Comparison of ENCODE assay signal across 9 mouse cellular contexts in genomic region chr13:104962716-104963411, GRCm38 (mm10).
A peak's percentile ranks its signal among the peaks of the same experiment; 100 is the strongest.
DNase-seq lines count a peak whose midpoint lies in the region; ATAC-seq and TF ChIP-seq lines count a peak whose summit lies in the region.
"Had no signal": no experiment of that assay in that cellular context is flagged by ENCODE, and none has a peak within 500 bp of the region (broad histone marks: within the 10 kb centered on the region; RNA-seq: fewer than 3 reads in every experiment).

No protein-coding gene starts in this region.

- peak; percentile 48; the same call in 1 of the 2 replicates for ATAC-seq in forebrain, embryonic 11.5 days (replicated peaks; ENCODE audit: low FRiP score)
- ATAC-seq in liver, postnatal 0 days: no peak

- no peak overlapping the region for H3K27ac ChIP-seq in forebrain, embryonic 11.5 days (ENCODE audit: low read depth, low read length)
- no peak overlapping the region for H3K27ac ChIP-seq in forebrain, embryonic 10.5 days
- H3K27ac ChIP-seq in liver, postnatal 0 days (ENCODE audit: low read depth): no peak overlapping the region
- H3K27ac ChIP-seq: liver, embryonic 13.5 days had no signal

- H3K27me3 ChIP-seq in forebrain, embryonic 11.5 days (ENCODE audit: control insufficient read depth, insufficient read depth, low read length): no peaks in the 10 kb centered on the region
- H3K27me3 ChIP-seq in forebrain, embryonic 10.5 days (ENCODE audit: poor library complexity, severe bottlenecking): 0 out of 2 replicates have a peak, but pooled peaks cover 4% of the 10 kb centered on the region
- H3K27me3 ChIP-seq in liver, postnatal 0 days (ENCODE audit: insufficient read depth, low read length): no peaks in the 10 kb centered on the region
- H3K27me3 ChIP-seq: liver, embryonic 13.5 days had no signal

- TF ChIP-seq CTCF in liver, postnatal 0 days (IDR thresholded peaks at IDR 0.05; ENCODE audit: low read depth): no peak

- 63% methylated on average over 11 of the region's 11 CpGs for WGBS in forebrain, embryonic 11.5 days
- 58% methylated on average over 11 of the region's 11 CpGs for WGBS in forebrain, embryonic 10.5 days
- 75% methylated on average over 11 of the region's 11 CpGs for WGBS in liver, postnatal 0 days (ENCODE audit: insufficient replicate concordance)

- H3K4me3 ChIP-seq in forebrain, embryonic 11.5 days (ENCODE audit: low read depth, low read length): no peak overlapping the region
- H3K4me3 ChIP-seq in forebrain, embryonic 10.5 days: no peak overlapping the region
- H3K4me3 ChIP-seq in liver, postnatal 0 days (ENCODE audit: low read depth, low read length): no peak overlapping the region
- H3K4me3 ChIP-seq: liver, embryonic 13.5 days had no signal

- no peaks in the 10 kb centered on the region for H3K36me3 ChIP-seq in forebrain, embryonic 11.5 days (ENCODE audit: control insufficient read depth, insufficient read depth, low read length)
- H3K36me3 ChIP-seq in forebrain, embryonic 10.5 days (replicated peaks): no peaks in the 10 kb centered on the region
- H3K36me3 ChIP-seq in liver, postnatal 0 days (replicated peaks; ENCODE audit: insufficient read depth, low read length): no peaks in the 10 kb centered on the region
- H3K36me3 ChIP-seq: liver, embryonic 13.5 days had no signal

- no peaks in the 10 kb centered on the region for H3K4me1 ChIP-seq in forebrain, embryonic 11.5 days (replicated peaks; ENCODE audit: control insufficient read depth, insufficient read depth, low read length)
- peaks cover 9% of the 10 kb centered on the region for H3K4me1 ChIP-seq in forebrain, embryonic 10.5 days
- H3K4me1 ChIP-seq in liver, postnatal 0 days (ENCODE audit: insufficient read depth): no peaks in the 10 kb centered on the region
- H3K4me1 ChIP-seq: liver, embryonic 13.5 days had no signal

- DNase-seq in forebrain, embryonic 11.5 days (ENCODE audit: low spot score): no peak
- no peak for DNase-seq in forebrain, embryonic 10.5 days (ENCODE audit: extremely low spot score, low spot score)
- peak; percentile 88 for DNase-seq in right cerebral cortex, adult 18-20 months
- DNase-seq in right cerebral cortex, postnatal 4 days: no peak
- DNase-seq in left cerebral cortex, adult 9 months (ENCODE audit: low spot score in 2 of 2): peak; percentile 74 to 78
- no peak for DNase-seq in yolk sac, embryonic 10.5 days (ENCODE audit: low spot score)
- DNase-seq in liver, postnatal 0 days: no peak
- DNase-seq in kidney, postnatal 10 days: no peak
- DNase-seq: liver, embryonic 13.5 days had no signal

- H3K4me2 ChIP-seq in forebrain, embryonic 11.5 days (ENCODE audit: low read depth, low read length, severe bottlenecking): no peak overlapping the region
- H3K4me2 ChIP-seq in liver, postnatal 0 days (ENCODE audit: low read depth, low read length): no peak overlapping the region
- H3K4me2 ChIP-seq: liver, embryonic 13.5 days had no signal

- TF ChIP-seq EP300 in liver, postnatal 0 days (IDR thresholded peaks at IDR 0.05; ENCODE audit: low read depth): no peak

- H3K9ac ChIP-seq in forebrain, embryonic 11.5 days (ENCODE audit: low read length): no peak overlapping the region
- no peak overlapping the region for H3K9ac ChIP-seq in liver, postnatal 0 days (replicated peaks)
- H3K9ac ChIP-seq: liver, embryonic 13.5 days had no signal

- H3K9me3 ChIP-seq in forebrain, embryonic 11.5 days (ENCODE audit: control insufficient read depth, low read length): no peaks in the 10 kb centered on the region
- H3K9me3 ChIP-seq in forebrain, embryonic 10.5 days: no peaks in the 10 kb centered on the region
- H3K9me3 ChIP-seq in liver, postnatal 0 days (ENCODE audit: low read length): no peaks in the 10 kb centered on the region
- H3K9me3 ChIP-seq: liver, embryonic 13.5 days had no signal

Comparison
In these comparisons a context has a peak if more than half of its experiments do, and no peak if none do; other contexts are left out.
1. DNase-seq: peak in right cerebral cortex, adult 18-20 months (single experiment) and left cerebral cortex, adult 9 months (2 of 2); none in forebrain, embryonic 11.5 days (single experiment), forebrain, embryonic 10.5 days (single experiment), right cerebral cortex, postnatal 4 days (single experiment), yolk sac, embryonic 10.5 days (single experiment), liver, postnatal 0 days (single experiment) and kidney, postnatal 10 days (single experiment).